Mouse (Mus musculus): ENCODE data around the gene Mmp24.
A peak's percentile ranks its signal among the peaks of the same experiment; 100 is the strongest.
"Not testable (repeated sequence)": the region's sequence is repeated elsewhere in the genome, so short reads cannot be mapped to it uniquely, and the experiment has no call there.

Gene Mmp24

DNA sequence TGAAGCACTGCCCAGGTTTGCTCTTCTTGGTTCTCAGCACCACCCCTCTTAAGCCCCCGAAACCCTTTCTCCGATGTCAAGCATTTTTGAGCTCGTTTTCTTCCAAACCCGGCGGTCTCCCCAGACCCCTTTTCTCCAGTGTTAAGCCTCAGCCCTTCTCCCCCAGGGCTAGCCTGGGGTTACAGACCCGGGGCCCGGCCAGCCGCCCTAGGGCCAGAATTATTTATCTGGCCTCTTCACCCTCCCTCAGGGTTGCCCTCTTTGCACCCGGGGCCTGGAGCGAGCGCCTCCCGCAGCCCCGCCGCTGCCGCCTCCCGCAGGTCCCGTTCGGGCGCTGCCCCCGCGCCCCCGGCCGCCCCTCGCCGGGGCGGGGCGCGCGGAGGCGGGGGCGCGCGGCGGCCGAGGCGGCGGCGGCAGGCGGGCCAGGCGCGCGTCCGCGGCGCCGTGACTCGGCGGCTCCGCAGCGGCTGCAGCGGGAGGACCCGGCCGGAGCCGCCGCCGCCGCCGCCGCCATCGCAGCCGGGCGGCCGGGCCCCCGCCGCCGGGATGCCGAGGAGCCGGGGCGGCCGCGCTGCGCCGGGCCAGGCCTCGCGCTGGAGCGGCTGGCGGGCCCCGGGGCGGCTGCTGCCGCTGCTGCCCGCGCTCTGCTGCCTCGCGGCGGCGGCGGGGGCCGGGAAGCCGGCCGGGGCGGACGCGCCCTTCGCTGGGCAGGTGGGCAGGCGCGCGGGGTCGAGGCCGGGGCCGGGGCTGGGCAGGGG is at the start of gene Mmp24:
TSS of gene Mmp24 (plus strand) at position 416 of the 758 bp plus-strand sequence.
- no peak for DNase-seq (ENCODE audit: low read depth, low spot score)

- no peak for DNase-seq (ENCODE audit: low read depth, low spot score)
Measured at GRCm38 (mm10) chr2:155726302-155726701, 48.8 kb upstream of the Mmp24 start.

DNA sequence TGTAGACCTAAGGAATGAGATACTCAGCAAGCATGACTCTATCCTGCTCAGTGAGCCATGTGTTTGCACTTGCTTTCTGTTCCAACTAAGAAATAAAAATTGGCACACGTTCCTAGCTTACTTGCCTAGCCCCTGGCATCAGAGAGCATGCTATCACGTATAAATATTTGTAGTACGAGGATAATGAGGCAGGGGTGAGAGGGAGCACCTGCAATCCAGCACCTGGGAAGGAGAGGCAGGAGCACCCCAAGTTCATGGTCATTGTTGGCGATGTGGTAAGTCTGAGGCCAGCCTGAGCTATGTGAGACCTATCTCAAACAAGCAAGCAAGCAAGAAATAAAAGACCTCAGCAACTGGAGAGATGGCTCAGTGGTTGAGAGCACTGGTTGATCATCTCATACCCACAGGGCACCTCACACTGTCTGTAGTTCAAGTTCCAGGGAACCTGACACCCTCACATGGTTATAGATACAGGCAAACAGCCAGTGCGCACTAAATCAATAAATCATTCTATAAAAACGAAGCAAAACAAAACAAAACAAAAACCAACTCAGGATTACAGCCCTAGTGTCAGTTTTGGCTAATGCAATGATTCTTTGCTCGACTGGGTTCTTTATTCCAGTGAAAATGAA is 47.3 kb upstream of the Mmp24 start:
- DNase-seq (ENCODE audit: low read depth, low spot score), result no peak

- DNase-seq (ENCODE audit: low read depth, low spot score), result no peak
Measured at GRCm38 (mm10) chr2:155728742-155729141, 46.4 kb upstream of the Mmp24 start.

DNA sequence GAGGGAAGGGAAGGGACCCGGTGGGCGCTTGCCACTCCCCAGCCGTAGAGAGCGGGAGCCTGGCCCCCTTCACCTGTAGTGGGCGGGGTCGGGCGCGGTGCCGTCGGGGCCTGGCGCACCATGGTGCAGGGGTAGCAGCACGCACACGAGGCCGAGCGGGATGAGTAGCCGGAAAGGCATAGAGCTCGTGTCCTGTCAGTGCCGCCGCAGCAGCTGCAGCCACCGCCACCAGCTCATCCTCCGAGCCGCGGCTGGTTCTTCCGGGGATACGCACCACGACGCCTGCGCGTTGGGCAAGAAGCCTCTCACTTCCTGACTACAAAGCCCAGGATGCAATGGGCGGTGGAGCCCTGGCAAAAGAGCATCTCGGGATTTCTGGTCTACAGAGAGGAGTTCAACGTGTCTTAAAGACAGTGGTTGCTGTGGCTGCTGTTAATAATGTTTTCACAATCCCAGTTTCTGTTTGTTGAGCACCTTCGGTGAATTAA is 45.9 kb upstream of the Mmp24 start, which contains the start of gene Edem2:
TSS of gene Edem2 (minus strand) at position 318 of the 488 bp plus-strand sequence.
- DNase-seq (ENCODE audit: low read depth, low spot score), result peak; percentile 69

GRCm38 (mm10) chr2:155735080-155735479 is 40.1 kb upstream of the Mmp24 start:
- no peak for DNase-seq (ENCODE audit: low read depth, low spot score)

DNA sequence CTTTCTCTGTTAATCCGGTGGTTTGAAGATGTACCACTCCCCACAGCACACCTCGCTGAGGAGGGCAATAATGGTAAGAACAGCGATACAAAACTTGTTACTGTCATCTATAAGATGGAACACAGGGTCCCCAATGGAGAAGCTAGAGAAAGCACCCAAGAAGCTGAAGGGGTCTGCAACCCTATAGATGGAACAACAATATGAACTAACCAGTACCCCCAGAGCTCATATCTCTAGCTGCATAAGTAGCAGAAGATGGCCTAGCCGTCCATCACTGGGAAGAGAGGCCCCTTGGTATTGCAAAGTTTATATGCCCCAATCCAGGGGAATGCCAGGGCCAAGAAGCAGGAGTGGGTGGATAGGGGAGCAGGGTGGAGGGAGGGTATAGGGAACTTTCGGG is 39.4 kb upstream of the Mmp24 start, which contains the start of gene Gm17581:
TSS of gene Gm17581 (minus strand) at position 101 of the 400 bp plus-strand sequence.
- DNase-seq (ENCODE audit: low read depth, low spot score), result not testable (repeated sequence)

DNA sequence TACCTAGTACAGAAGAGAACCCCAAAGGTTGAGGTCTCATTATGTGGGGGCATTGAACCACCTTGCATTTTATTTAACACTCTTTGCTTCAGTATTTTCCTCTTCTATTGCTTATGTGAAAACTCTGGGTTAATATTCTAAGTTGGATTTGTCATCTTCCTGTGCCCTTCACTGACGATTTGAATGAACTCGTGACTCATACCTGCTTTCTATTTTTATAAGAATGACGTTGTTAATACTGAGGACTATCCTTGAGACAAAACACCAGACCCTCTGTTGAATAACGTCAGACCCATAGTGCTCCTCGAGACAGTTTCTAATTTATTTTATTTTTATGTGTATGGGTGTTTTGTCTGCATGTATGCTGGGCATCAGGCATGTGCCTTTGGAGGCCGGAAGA is 38.2 kb upstream of the Mmp24 start:
- DNase-seq (ENCODE audit: low read depth, low spot score), result no peak

DNA sequence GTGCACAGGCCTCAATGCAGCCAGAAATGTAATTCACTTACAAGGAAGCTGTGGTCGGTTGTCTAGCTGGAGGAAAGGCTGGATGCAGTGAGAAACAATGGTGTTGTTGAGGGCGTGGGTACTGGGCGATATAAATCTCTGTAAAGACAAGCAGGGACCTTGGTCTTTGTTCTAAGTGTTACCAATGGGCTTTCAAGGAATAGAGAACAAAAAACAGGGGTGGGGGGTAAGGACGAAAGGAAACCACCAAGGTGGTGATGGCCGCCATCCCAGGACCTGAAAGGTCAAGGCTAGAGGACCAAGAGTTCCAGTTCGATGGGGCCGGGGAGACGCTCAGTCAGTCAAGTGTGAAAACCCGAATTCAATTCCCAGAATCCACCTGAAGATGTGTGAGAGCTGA is 37.3 kb upstream of the Mmp24 start:
- DNase-seq (ENCODE audit: low read depth, low spot score), result no peak

GRCm38 (mm10) chr2:155742211-155742610 is 32.9 kb upstream of the Mmp24 start:
- DNase-seq (ENCODE audit: low read depth, low spot score), result no peak

- no peak for DNase-seq (ENCODE audit: low read depth, low spot score)
Measured at GRCm38 (mm10) chr2:155742931-155743337, 32.2 kb upstream of the Mmp24 start.

- DNase-seq (ENCODE audit: low read depth, low spot score), result no peak
Measured at GRCm38 (mm10) chr2:155743351-155743750, 31.8 kb upstream of the Mmp24 start.

- no peak for DNase-seq (ENCODE audit: low read depth, low spot score)
Measured at GRCm38 (mm10) chr2:155745487-155745886, 29.7 kb upstream of the Mmp24 start.

- DNase-seq (ENCODE audit: low read depth, low spot score), result no peak
Measured at GRCm38 (mm10) chr2:155749394-155749793, 25.7 kb upstream of the Mmp24 start.

GRCm38 (mm10) chr2:155751014-155751786 is 23.9 kb upstream of the Mmp24 start, which contains the start of gene Procr:
TSS of gene Procr (plus strand) at chr2:155751117.
- no peak for DNase-seq (ENCODE audit: low read depth, low spot score)

DNA sequence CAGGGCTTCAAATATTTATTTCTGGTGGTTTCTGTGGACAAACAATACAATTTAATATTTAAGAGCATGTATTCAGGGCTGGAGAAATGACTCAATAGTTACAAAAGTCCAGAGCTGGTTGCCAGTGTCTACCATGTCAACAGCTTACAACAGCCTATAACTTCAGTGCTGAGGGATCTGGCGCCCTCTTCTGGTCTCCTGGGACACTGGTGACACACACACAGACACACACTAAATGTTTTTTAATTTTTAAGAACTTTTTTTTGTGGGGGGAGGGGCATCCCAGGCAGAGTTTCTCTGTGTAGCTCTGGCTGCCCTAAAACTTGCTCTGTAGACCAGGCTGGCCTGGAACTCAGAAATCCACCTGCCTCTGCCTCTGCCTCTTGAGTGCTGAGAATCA is 19.4 kb upstream of the Mmp24 start:
- DNase-seq (ENCODE audit: low read depth, low spot score), result no peak

- no peak for DNase-seq (ENCODE audit: low read depth, low spot score)
Measured at GRCm38 (mm10) chr2:155756855-155757566, 18.1 kb upstream of the Mmp24 start.

GRCm38 (mm10) chr2:155764679-155765418 is 10.3 kb upstream of the Mmp24 start:
- no peak for DNase-seq (ENCODE audit: low read depth, low spot score)

DNA sequence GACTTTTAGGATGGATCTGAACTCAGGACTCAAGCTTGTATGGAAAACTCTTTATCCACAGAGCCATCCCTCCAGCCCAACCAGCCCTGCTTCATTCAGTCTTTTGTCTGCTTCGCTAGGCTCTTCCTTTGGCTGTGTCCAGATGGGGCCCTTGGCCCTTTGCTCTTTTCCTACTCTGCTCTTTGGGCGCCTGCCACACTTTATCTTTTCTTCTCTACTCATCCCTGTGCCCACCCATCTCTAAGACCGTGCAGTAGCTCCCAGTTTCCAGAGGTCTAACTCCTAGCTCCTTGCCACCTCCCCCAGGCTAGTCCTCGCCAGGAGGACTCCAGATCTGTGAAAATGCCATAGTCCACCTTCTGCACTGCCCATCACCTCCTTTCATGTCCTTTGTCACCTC is 1.5 kb upstream of the Mmp24 start:
- DNase-seq (ENCODE audit: low read depth, low spot score), result no peak

GRCm38 (mm10) chr2:155774261-155774926 is 748 bp upstream of the Mmp24 start:
- no peak for DNase-seq (ENCODE audit: low read depth, low spot score)

Measured in WW6 (cell line).